Mouse (Mus musculus) erythroblast, embryonic 14.5 days (primary cell): ENCODE data around the gene 6030458C11Rik.

Source experiments
- GATA1 ChIP-seq: IDR thresholded peaks from 2 replicates; pipeline ENCODE4 v1.6.1; 2012; ENCODE audit warnings: low read length, inconsistent platforms, mixed read lengths
- TAL1 ChIP-seq: IDR thresholded peaks from 3 replicates; pipeline ENCODE4 v1.6.1; 2012; ENCODE audit warnings: low read length, inconsistent platforms, mixed read lengths

- TF ChIP-seq GATA1, result no peak
- TF ChIP-seq TAL1, result no peak
These were observed 33.5 kb upstream of the 6030458C11Rik start for GRCm38 (mm10) chr15:12857840-12858516.
